Mouse (Mus musculus) cerebral cortex, adult 2 months (tissue): ENCODE results near the gene Cd99l2.

Source experiments
- WGBS: fragments of 180-500 bp; shearing (Covaris S2); methylation state at CpG from one replicate; pipeline ENCODE4 v1.1.7; 2018; 5-methylcytosine and 5-hydroxymethylcytosine counted together

The Cd99l2 gene

DNA sequence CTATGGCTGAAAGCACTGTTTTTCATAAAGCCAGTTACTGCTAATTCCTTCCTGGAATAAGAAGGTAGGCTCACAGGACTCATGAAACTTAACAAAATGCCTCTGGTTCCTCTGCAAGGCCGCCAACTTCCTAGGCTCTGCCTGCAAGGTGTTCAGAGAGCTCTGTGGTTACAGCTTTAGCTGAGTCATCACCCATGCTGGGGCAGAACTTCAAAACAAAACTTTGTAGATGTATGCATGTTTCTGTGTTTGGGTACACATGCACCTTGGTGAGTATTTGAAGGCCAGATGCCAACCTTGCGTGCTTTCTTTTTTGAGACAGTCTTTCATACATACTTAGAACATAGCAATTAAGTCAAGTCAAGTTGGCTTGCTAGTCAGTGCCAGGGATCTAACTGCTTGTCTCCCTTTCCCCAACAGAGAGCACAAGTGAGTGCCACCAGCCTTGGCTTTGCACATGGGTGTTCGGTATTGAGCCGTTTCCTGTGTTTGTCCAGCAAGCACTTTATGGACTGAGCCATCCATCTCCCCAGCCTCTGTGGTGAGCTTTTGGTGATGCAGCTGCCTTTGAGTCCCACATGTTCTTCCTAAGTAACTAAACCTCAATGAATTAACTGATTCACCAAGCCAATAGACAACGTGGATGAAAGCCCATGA, 23.9 kb downstream of the Cd99l2 start:
- 81% methylated on average over 5 of the region's 5 CpGs for WGBS

DNA sequence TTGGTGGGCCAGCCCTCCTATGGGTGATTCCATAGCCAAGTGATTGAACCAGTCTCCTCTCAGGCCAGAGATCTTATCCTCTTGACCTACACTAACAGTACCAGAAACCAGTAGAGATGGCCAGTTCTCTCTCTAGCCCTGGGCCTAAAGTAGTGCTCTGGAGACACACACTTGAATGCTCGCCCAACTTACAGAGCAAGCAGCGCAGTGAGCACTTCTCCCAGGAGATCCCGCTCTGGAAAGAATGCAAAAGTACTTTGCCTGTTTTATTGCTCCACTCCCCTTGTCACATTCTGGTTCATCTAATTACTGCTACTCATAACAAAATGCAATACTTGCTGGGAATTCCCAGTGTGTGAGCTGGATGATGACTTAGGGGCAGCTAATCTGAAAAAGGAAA, 25.2 kb downstream of the Cd99l2 start:
- WGBS, result 89% methylated on average over 3 of the region's 3 CpGs

DNA sequence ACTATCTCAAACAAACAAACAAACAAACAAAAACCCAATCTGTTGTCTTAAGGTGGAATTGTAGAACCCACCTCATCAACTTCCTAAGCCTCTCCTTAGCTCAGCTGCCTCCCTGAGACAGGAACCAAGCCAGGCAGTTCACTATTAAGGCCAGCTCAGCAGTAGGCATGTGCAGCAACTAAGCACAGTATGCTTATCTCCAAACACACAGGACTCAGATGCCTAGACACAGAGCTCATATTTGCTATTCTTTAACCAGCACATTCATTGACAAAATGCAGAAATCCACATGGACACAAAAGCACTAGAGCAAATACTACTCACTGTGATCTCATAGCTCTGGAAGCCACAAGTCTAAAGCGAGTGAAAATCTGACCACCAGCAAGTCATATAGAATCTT, 27.2 kb downstream of the Cd99l2 start:
- WGBS, result 89% methylated on average over 1 of the region's 1 CpGs

DNA sequence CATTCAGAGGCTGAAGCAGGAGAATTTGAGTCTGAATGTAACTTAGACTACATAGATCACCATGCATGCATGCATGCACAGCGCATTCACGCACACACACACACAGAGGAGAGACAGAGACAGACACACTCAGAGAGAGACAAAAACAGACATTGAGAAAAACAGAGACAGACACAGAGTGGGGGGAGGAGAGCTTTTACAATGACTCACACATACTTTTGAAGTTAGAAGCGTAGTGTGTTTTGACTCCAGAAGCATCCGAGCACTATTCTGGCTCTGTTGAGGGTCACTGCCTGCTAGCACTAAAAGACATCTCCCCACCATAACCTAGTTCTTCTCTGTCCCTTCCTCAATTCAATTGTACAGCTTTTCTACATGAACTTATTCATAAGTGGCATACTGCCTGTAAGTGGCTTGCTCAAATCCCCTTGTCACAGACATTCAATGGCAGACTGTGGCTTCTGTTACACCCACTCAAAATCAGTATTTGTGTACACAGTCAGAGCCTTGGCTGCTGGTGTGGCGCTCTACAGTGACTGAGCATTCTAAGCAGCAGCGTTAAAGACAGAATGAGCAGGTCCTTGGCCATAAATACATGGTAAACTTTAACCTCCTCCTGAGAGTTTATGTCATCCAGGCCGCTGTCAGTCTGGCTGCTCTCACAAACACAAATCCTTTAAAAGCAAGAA, 28.4 kb downstream of the Cd99l2 start:
- 52% methylated on average over 7 of the region's 7 CpGs for WGBS

DNA sequence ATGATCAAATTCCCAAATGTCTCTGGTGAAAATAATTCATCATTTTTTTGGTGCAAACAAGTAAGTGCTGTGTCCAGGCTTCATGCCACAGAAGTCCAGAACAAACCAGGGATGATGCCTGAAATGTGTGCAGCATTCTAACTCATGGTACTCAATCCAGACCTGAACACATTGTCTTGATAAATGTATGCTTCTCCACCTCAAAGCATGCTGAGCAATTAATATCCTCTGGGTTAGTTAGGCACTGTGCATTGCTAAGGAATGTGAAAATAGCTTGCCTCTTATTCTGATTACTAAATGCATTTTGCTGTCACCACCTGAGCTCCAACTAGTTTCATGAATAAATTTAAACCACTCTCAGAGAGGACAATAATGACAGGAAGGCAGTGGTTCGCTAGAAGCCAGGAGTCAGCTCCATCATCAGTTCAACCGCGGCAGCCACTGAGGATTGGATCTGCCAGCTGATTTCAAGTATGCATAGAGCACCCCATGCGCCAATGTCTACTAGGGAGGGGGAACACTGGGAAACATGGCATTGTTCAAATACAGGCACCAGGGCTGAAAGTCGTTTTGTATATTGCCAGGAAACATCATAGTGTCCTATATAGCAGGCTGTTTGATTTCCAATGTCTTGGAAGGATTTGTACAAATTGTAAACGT, 36.4 kb downstream of the Cd99l2 start:
- 74% methylated on average over 6 of the region's 6 CpGs for WGBS

DNA sequence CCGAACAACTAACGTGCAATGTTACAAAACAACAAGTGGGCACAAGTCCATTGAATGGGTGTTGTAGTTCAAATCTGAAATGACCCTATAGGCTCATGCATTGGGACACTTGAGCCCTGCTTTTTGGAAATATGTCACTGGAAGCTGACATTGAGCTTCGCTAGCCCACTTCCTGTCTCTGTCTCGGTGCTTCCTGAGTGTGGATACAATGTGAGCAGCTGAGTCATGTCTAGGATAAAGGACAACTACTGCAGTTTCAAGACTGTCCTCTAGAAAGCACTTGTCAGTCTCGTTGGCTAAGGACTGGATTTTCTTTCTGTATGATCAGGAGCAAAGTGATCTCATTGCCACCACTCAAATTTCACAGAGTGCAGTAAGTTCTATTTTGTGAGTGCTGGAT, 49.7 kb downstream of the Cd99l2 start:
- WGBS, result 84% methylated on average over 5 of the region's 5 CpGs

DNA sequence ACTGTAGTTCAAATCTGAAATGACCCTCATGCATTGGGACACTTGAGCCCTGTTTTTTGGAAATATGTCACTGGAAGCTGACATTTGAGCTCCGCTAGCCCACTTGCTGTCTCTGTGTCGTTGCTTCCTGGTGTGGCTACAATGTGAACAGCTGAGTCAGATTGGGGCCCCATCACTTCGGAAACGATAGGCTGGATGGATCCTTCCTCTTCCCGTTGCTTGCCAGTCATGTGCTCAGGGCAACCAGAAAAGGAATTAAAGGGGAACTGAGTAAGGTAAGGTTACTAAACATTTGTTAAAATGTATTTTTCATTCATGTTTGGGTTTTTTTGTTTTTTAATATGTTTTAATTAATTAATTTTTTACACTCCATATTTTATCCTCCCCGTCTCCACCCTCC, 53.2 kb downstream of the Cd99l2 start:
- WGBS, result 91% methylated on average over 6 of the region's 6 CpGs

DNA sequence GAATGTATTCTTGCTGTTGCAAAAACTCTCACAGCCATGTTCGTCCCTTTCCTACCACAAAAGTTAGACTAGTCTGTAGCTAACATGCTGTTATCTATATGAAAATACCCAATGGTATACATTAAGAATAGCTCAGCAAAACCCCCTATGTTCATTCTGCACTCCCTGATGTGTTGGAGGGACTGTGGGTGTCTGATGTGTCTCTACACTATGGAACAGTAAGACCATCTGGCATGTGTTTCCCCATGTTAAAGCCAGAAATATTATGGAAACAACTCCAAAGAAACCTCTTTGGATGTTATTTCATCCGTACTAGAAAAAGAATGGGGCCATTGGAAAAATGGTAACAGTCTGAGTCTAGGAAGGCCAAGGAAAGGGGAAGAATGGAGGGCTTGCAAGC, 57.1 kb downstream of the Cd99l2 start:
- 36% methylated on average over 2 of the region's 2 CpGs for whole genome bisulfite sequencing

DNA sequence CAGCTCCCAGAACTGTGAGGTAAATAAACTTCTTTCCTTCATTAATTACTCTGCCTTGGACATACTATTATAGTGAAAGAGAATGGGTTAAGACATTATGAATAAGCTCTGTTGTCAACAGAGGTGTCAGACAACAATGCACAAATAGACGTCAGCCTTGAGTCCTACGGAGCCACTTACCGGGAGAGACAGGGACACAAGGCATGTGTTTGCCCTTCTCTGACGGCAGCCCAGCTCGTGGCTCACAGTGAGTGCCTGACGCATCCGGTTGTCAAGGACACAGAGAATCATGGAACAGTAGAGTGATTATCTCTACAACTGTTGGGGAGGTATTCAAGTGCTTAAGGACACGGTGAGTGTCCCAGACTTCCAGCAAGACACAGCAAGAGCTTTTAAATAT, 57.8 kb downstream of the Cd99l2 start:
- WGBS, result 30% methylated on average over 8 of the region's 8 CpGs

DNA sequence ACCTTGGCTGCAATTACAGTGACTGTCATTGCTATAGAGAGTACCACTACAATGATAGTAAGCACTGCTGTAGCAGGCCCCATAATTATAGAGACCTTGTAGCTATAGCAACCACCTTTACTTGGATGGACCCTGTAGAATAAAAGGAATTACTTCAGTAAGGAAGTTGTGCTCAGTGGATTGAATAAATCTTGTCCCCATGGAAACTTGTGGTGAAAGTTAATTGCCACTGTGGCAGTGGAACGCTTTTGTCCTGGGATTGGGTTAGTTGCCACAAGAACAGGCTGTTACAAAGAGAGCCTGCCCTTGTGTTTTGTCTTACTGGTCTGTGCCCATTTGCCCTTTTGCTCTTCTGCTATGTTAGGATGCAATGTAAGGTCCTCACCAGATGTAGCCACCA, 58.2 kb downstream of the Cd99l2 start:
- WGBS, result 56% methylated on average over 1 of the region's 1 CpGs

DNA sequence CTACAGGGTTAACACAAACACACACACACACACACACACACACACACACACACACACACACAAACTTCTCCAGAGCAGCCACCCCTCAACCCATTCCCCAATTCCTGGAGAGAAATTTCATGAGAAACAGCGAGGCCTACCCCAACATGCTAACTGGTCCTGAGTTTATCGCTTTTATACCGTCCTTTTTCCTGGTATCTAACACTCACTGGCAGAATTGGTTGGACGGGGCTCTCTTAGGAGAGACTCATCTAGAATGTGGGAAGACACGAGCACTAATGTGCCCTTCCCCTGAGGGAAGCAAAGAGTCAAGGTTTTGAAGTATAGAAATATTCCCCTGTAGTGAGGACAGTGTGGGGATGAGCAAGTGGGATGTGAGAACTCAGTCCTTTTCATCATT, 61.7 kb downstream of the Cd99l2 start:
- 76% methylated on average over 5 of the region's 5 CpGs for WGBS

DNA sequence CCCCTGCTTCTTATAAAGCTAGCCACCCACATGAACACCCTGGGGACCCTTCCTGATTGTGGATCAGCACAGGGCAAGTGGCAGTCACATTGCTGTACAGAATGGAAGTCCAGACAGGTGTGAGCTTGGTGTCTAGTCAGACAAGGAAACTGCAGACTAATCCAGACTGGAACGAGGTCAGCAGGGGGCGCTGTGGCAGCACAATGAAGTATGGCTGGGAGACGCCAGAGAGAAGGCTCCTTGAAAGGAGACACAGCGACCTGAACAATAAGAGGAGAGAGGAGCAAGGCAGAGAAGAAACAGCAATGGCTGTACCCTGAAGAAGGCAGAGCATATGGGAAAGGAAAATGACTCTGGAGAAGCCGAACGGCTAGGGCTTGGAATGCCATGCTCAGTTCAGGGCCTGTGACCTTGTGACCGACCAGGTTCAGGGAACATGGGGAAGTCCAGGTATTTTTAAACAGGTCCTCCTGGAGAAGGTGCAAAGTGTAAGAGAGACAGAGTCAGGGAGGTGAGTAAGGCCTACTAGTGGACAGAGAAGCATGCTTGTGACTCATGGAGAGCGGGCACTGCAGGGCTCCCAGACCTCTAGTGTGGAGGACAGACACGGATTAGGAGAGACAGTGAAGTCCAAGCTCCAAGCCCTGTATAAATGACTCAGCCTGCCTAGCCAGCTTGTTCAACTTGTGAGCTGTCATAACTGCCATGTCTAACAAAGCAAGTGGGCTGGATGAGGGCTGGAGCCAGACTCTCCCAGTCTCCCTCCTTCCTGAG, 66.7 kb downstream of the Cd99l2 start:
- 36% methylated on average over 9 of the region's 9 CpGs for WGBS

DNA sequence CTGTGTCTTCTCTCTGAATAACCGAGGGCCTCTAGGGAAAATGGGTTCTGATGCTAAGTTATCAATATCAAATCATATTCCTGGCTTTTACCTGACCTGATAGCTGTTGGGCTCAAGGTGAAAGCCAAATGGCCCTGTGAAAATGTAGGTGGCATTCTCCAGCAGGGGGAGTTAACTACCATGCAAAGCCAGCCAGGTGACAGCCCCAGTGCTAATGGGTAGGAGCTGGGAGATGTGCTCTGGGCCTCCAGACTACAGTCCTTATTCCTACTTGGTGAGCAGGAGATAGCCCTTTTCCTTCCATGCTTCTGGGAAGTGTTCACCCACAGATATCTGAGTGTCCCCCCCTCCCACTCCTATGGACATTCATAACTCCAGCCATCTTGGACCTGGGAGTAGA, 67.8 kb downstream of the Cd99l2 start:
- WGBS, result 81% methylated on average over 1 of the region's 1 CpGs

DNA sequence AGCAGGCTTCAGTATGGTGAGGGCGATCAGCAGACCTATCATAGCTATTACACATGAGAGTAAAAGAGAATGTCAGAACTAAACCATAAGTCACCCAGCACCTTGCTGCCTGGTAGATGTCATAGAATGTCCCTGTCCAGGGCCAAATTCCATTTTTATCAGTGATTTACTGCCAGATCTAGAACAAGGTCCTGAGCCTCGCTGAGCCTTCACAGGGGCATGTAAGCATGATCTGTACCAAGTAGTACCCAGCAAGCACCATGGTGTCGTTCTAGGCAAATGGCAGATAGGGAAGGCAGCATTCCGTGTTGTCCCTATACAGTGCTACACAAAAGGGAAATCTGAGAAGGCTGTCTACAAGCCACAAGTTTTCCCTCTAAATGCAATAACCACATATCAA, 79.0 kb downstream of the Cd99l2 start:
- WGBS, result 92% methylated on average over 4 of the region's 4 CpGs

DNA sequence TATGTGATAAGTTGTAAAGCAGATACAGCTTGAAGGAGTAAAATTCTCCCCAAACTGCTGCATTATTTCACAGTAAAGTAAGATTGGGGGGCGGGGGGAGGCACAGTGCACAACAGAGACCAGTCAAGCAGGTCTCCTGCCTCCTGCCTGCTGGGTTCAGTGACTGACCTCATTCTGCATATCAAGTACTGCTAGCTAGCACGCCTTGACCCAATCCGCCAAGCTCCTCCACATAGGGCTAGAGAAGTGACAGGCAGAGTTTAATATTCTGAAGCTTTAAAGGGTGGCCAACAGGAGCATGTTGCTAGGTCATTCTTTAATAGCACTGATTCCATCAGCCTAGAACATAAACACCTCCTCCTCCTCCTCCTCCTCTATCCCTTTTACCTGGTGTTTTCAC, 79.9 kb downstream of the Cd99l2 start:
- 73% methylated on average over 3 of the region's 3 CpGs for WGBS

DNA sequence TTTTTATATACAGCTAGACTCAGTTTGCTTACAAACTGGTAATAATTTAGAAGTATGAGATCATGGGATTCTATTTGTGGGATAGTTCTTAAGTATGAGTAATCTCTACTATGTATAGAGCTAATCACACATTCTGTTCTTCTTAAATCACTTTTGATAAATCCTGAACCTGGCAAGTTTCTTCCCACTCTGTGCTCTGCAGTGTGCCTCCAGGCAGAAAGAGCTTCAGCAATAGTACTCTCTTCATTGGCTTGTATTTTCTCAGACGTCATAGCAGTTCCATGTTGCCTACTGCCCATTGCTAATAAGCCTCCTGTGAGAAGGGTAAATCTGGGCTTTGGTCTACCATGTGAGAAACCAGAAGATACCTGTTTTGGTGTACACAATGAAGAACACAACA, 84.3 kb downstream of the Cd99l2 start:
- WGBS, result 48% methylated on average over 1 of the region's 1 CpGs

DNA sequence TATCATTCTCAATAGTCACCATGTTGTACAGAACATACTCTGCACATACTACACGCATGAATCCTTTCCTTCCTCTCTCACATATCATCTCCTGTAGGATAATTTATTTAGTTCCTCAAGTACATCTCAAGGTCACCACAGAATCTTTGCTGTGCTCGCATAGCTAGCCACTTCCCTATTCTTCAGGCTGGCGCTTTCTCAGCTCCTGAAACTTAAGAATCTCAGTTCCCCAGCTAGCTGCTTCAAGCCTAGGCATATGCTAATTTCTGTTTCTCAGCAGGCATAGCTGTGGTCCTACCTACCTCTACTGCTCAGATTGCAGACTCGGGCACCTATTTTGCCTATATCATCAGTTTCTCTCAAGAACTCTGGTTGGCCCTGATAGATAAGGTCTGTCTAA, 96.3 kb downstream of the Cd99l2 start:
- WGBS, result 80% methylated on average over 4 of the region's 4 CpGs

DNA sequence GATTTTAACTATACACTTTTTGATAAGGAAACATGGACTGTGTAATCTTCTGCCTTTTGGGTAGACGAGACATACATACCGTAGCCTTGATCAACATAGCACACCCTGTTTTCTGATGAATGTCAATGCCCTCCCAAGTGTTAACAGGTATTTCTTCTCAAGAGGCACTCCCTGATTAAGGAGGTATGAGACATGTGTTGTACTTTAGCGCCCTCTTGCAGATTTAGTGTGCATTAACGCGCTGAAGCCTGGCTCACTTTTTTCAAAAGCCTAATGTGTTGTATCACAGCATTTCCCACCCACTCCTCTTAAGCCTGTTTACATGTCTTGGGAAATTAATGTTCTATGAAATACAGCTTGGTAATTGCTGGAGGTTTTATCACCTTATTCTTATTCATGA, 111.1 kb downstream of the Cd99l2 start:
- WGBS, result 48% methylated on average over 5 of the region's 5 CpGs

DNA sequence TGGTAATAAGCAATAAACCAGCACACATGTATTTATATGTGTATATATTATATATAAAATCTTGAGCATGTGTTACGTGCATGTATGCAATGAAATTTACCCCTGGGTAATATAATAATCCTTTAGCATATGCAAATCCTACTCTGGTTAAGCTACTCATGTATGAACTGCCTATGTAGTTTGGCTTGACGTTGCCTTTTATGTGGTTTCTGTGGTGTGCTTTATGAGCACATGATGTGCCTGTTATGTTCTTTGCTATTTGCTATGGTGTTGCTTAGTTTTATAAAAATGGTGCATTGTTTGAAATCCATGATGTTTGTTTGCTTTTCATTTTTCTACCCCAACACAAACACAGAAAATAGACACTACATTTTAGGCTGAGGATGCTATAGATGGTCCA, 114.2 kb downstream of the Cd99l2 start:
- WGBS, result 87% methylated on average over 2 of the region's 2 CpGs

DNA sequence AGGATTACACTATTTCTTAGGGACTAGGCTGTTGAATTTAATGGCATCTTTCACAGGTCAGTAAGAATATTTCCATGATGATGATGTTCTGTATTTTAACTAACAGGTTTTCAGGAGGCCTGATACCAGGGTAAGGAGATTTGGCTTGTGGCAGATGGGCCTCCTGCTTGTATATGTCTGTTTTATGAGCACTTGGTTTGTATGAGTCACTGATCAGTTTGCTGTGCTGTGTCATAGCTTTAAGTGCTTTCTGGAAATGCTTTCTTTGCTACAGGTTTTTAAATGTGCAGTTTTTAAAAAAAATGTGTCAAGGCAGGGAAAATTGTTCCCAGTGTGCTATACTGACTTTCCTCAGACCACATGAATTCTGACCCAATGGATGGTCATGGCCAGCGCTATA, 115.9 kb downstream of the Cd99l2 start:
- WGBS, result 86% methylated on average over 1 of the region's 1 CpGs
